Mouse (Mus musculus): ENCODE data around the gene Cdk9.

Gene Cdk9

DNA sequence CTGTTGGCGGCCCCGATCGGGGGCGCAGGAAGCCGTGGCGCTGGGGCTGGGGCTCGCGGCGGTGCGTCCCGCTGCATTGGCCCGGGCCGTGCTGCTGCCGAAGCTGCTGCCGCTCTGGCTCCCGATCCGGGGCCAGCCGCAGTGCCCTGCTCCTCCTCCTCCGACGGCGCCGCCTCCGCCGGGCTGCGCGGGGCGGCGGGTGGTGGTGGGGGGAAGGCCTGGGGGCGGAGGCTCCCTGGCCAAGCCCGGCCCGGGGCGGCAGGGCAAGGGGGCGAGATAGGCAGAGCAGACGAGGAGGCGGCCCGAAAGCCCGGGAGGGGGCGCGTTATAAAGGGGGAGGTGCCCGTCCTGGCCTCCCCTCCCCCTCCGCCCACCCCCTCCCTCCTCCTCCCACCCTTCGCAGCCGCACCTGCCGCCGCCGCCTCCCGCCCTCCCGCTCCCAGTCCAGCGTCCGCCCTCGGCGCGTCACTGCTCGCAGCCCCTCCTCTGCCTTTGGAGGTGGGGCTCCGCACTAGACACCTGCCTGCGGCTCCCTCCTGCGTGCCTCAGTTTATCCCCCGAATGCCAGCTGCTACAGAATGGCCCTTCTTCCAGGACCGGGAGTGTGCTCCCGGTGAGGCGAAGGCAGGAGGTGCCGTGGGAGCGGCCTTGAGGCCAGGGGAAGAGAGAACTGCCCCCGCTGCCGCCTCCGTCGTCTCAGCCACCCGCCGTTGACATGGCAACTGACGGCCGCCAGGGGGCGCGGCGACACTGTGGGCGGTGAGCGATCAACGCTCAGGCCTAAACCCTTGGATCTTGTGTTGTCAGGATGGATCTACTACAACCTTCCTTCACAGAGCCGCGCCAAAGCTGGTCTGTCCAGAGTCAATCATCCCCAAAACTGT lies at the start of gene Cdk9:
Gene Cdk9, minus strand, starts transcription at position 143 of the 884 bp plus-strand sequence.
- peak; percentile 99 for DNase-seq

DNA sequence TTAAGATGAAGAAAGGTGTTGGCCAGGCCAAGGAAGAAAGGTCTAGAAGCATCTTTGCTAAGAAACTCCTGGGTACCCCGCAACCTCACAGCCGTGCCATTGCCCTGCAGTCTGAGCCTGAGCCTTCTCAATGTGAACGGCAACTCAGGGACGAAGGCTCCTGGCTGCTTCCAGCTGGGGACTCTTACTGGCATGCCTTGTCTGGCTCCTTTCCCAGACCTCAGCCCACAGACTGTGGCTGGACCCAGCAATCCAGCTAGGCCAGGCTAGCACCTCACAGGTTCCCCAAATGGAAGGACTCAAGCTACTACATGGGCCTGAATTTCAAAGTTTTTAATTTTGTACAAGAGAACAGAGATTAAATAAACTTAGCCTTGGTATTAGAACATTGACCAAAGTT lies 49.0 kb upstream of the Cdk9 start:
- no peak for DNase-seq

- no peak for DNase-seq
Observed at GRCm38 (mm10) chr2:32761361-32761760, 48.5 kb upstream of the Cdk9 start.

GRCm38 (mm10) chr2:32759001-32759400 lies 46.1 kb upstream of the Cdk9 start:
- peak; percentile 88 for DNase-seq

GRCm38 (mm10) chr2:32758503-32758902 lies 45.6 kb upstream of the Cdk9 start:
- DNase-seq: peak; percentile 94

DNA sequence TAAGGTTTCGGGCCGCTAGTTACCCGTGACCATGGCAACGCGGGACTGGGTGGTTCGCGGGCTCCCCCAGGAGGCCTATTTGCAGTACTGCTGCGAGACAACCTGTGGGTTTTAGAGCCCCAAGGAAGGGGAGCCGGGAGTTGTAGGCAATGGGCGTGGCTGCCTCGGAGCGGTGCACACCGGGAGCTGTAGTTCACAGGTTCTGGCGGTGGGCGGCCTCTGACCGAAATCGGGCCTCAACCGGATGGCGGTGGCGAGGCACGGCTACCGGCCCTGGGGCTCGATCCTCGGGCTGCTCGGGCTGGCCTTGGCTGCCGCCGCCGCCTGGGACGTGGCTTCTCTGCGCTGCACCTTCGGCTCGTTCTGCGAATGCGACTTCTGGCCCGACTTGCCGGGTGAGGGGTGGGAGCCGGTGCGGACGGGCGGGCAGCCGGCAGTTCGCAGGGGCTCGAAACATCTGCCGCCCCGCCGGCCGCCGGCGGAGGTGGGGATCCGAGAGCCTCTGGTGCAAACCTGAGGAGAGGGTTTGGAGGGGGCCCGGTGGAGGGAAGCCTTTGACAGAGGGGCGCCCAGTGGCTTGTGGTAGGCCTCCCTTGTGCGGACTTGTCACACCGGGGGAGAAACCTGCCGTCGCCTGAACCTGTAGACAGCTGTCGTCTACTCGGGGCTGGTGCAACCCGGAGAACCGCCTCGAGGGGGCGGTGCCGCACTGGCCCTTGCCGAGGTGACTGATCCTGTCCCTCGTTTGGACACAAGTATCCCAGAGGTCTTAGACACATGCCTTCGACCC lies 44.4 kb upstream of the Cdk9 start, which contains the start of gene Tor2a:
Gene Tor2a, plus strand, starts transcription at position 179 of the 790 bp plus-strand sequence.
- DNase-seq: peak; percentile 100

GRCm38 (mm10) chr2:32756674-32757055 lies 43.8 kb upstream of the Cdk9 start:
- DNase-seq: no peak

GRCm38 (mm10) chr2:32752181-32752580 lies 39.3 kb upstream of the Cdk9 start:
- DNase-seq: no peak

- DNase-seq: peak; percentile 90
Observed at GRCm38 (mm10) chr2:32751665-32752033, 38.8 kb upstream of the Cdk9 start.

GRCm38 (mm10) chr2:32750887-32751664 lies 38.2 kb upstream of the Cdk9 start:
- peak; percentile 98 for DNase-seq

DNA sequence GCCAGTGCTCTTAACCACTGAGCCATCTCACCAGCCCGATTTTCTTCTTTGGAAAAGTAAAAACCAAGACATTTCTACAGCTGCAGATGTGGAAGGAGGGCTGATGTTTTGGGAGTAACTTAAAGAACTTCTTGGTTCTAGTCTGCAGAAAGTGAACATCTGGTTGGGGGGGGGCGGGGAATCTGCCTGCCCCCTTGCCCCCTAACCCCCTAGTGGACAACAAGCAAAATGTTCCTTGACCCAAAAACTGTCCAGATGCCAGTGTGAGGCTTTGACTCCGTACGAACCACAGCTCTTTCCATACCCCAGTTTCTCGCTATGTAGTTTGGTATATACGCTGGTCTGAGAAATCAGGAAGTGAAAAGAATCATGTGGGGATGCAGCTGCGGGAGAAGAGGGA lies 37.3 kb upstream of the Cdk9 start:
- no peak for DNase-seq

DNA sequence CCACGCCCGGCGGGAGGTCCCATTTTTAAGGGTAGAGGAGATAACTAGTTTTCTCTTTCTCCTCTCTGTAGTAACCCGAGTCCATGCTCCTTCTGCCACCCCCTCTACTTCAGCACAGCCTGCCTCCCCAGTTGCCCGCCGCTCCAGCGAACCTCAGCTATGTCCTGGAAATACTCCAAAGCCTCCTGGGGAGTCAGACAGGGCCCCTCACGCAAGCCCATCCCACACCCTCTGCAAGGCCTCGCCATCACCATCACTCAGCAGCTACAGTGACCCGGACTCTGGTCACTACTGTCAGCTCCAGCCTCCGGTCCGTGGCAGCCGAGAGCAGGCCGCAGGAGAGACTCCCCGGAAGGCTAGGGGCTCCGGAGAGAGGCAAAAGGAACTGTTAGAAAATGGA lies 36.2 kb upstream of the Cdk9 start:
- DNase-seq: peak; percentile 89

DNA sequence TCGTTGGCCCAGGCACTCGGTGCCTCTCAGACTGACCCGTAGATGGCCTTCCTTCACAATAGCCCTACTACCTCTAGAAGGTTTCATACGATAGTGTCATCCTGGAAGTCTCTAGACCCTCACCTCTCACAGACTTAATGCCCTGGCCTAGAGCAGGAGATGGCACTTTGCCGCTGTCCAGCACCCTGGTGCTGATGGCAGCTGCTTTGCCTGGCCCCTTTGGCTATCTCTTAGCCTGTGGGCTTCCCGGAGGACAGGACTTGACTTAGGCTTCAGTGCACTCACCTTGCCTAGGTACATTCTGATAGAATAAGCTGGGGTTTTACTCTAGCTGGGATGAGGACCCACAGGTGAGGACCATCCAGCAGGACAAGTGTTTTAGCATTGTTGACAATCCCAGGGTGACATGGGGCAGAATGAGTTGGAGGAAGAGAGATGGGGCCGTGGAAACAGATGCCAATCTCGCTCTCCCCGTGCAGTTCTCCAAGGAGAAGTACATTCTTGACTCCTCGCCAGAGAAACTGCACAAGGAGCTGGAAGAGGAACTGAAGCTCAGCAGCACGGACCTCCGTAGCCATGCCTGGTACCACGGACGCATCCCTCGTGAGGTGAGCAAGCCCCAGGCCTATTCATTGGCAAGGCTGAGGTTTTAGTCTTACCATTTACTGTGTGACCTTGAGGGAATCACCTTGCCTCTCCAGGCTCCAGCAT lies 31.6 kb upstream of the Cdk9 start:
- DNase-seq: peak; percentile 94

DNA sequence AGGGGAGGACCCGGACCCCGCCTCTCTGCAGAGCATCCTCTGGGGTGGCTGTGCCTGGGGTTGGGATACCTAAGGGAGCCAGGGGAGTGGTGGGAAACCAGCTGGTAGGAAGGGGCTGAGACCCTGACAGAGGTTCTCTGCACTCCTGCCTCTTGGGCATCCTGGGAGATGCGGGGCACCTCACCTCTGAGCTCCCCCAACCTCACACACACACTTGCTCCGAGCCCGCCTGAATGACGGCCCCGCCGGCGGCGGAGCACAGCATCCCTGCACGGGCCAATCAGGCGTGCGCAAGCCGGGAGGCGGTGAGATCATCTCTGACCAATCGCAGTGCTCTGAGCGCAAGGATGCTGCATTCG lies 29.3 kb upstream of the Cdk9 start:
- peak; percentile 94 for DNase-seq

DNA sequence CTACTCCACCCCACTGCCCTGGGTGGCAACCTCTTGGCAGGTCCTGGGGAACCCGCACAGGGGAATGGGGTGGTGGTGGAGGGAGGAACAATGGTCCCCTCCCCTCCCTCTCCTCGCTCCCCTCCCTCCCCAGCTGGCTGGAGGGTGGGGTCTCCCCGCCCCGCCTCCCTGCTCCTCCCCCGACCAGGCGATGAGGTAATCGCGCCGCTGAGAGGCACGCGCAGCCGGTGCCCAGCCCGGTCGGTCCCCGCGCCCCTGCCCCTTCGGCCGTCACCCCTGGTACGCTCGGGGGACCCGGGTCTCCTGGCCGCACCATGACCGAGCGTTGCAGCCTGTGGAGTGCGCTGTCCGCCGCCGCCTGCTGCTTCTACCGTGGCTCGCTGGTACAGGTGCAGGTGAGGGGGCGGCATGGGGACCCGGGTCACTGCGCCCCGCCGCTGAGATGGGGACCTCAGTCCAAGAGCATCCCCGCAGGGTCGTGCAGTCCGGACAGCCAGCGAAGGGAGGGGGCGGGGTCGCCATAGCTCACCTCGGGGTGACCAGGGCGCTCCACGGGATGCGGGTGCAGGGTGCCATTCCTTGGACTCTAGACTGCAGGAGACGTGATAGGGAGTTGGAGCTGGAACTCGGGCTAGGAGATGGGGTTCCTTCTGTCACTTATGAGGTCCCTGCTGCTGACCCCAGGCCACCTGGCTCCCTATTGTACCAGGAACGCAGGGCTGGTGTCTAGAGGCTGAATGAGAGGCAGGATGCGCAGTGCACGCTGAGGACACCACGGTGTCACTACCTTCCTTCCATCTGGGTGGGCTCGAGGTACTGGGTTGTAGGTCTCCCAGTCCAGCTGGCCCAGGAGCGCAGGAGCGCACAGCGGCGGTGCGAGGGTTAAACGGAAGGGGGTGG lies 28.6 kb upstream of the Cdk9 start:
- peak; percentile 97 for DNase-seq

DNA sequence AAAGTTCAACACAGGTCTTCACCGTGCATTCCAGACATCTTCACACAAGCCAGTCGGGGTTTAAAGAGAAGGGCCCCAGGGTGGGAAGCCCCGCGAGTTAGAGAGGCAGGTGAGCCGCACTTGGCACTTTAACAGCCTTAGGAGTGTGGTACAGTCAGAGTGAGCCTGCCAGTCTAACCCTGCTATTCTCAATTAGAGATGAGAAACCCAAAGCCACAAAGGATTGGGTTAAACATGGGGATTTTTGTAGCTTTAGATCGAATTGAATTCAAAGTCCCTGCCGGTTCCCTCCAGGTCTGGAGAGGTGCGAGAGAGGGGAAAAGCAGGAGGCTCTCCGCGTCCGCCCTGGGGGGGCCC lies 28.0 kb upstream of the Cdk9 start, which contains the start of gene 6330409D20Rik:
Gene 6330409D20Rik, minus strand, starts transcription at position 101 of the 357 bp plus-strand sequence.
- no peak for DNase-seq

DNA sequence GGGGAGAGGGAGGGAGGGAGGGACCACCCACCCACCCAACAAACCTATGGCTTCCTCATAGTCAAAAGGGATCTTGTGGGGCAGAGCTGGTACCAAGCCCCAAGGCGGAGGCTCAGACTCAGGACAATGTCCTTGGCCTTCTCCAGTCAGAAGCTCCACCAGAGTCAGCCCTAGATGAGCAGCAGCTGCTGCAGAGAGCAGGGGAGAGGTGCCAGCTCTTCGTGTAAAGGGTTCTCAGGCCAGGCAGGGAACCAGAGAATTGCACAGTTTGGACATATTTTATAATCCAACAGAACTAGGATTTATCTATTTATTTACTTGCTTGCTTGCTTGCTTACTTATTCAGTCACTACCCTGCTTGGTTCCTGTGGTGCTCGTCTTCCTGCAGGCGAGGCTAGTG lies 26.4 kb upstream of the Cdk9 start:
- no peak for DNase-seq

DNA sequence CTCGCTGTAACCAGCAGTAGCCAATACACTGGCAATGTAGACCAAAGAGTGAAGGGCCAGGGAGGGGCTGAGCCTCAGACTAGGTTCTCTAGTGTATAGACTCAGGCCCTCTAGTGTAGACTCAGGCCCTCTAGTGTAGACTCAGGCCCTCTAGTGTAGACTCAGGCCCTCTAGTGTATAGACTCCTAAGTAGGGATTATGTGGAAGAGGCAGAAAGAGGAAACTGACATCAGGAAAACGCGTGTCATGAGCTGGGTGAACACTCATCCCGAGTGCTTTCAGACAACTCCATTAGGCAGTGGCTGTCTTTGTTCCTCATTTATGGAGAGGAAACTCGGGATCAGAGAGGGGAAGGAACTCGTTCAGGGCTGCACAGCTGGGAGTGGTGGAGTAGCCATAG lies 24.1 kb upstream of the Cdk9 start:
- DNase-seq: peak; percentile 92

DNA sequence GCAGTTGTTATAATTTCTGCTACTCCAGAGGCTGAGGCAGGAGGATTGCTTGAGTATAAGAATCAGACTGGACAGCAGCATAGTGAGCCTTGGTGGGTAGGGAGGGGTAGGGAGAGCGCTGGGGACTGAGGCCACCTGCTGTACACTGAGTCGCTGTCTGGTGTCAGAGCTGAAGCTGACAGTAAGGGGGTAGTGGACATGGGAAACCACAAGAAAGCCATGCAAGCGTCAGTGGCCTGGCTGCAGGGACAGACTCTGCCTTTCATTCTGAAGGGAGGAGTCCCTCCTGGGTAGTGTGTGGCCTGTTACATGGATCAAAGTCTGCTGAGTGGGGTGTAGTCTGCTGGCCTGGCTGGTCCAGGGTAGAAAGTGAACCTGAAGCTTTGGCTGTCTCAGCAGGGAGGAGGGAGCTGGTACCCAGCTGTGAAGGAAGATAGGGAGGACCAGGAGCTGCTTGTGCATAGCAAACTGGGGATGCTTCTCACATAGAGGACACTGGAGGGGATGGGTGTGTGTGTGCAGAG lies 23.5 kb upstream of the Cdk9 start:
- DNase-seq: peak; percentile 93

DNA sequence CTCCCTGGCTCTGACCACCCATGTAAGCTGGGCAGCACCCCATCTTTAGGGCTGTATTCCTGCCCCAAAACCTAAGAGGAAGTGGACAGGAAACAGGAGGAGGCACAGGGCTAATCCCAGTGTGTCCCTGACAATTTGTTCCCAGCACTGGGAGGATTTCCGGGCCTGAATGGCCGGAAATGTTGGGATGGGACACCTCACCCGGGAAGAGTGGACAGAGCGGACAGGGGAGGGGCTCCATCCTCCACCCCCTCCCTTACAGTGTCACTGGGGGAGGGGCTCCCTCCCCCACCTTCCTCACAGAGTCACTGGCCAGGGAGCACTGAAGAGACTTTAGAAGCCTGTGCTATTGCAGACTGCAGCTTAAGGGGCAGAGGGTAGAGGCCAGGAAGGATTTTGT lies 22.1 kb upstream of the Cdk9 start:
- DNase-seq: peak; percentile 100

- peak; percentile 97 for DNase-seq
Observed at GRCm38 (mm10) chr2:32734480-32734879, 21.6 kb upstream of the Cdk9 start.

Data from heart, adult 11 months (tissue).